Mouse (Mus musculus): ENCODE data around the gene Cxcl15. TPM values are rescaled to one million over a fixed set of nuclear protein-coding genes. Genes with fewer than 3 reads are reported as not detected.
"Not testable (repeated sequence)": the region's sequence is repeated elsewhere in the genome, so short reads cannot be mapped to it uniquely, and the experiment has no call there.

The Cxcl15 gene
- polyA plus RNA-seq, 1 experiment from 2014 or later: 11.4 TPM

DNA sequence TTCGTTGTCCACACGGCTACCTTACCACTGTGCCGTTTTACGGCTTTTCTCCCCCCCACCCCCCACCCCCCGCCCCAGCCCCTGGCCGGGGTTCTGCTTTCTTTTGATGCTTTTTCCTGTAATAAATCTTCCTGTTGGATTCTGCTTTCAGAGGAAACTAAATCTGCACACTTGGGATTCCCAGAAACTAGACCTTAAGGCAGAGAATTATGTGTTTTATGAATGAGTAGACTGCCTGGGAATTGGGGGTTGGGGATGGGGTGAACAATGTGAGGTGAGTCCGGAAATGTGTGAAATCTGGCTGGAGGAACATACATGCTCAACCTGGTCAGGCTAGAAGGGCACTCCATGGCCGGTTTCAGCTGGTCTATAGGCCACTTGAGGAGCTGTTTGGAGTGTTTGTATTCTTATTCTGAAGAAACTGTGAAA is 4.2 kb upstream of the Cxcl15 start:
- no peak overlapping the region for H3K4me2 ChIP-seq
- DNase-seq: peak; percentile 48

GRCm38 (mm10) chr5:90795392-90795791 is 1.1 kb downstream of the Cxcl15 start:
- H3K9ac ChIP-seq; H3K27me3 ChIP-seq (ENCODE audit: insufficient read depth, low read length); H3K36me3 ChIP-seq (ENCODE audit: insufficient read depth); H3K9me3 ChIP-seq (ENCODE audit: low read depth, low read length); DNase-seq; H3K4me3 ChIP-seq (ENCODE audit: low read depth, low read length); H3K27ac ChIP-seq (ENCODE audit: low read depth); H3K4me1 ChIP-seq (ENCODE audit: insufficient read depth); ATAC-seq (ENCODE audit: insufficient read depth): not testable (repeated sequence)
- H3K4me2 ChIP-seq: peak overlapping the region; percentile 20; the same call in 1 of the 2 replicates
- 84% methylated on average over 2 of the region's 2 CpGs for WGBS

More for the DNA sequence above, 4.2 kb upstream of the Cxcl15 start:
- Histone ChIP-seq H3K27ac (ENCODE audit: low read depth) (no peak overlapping the region), H3K27me3 (ENCODE audit: insufficient read depth, low read length) (no peaks in the 10 kb centered on the region), H3K9ac (no peak overlapping the region), H3K4me1 (ENCODE audit: insufficient read depth) (0 out of 2 replicates have a peak, but pooled peaks cover 5% of the 10 kb centered on the region), H3K9me3 (ENCODE audit: low read depth, low read length) (no peaks in the 10 kb centered on the region), H3K36me3 (ENCODE audit: insufficient read depth) (no peaks in the 10 kb centered on the region), H3K4me3 (ENCODE audit: low read depth, low read length) (no peak overlapping the region)
- ATAC-seq (ENCODE audit: insufficient read depth): no peak
- WGBS: 34% methylated on average over 8 of the region's 8 CpGs
- TF ChIP-seq CTCF (IDR thresholded peaks at IDR 0.05; ENCODE audit: low read depth): no peak

GRCm38 (mm10) chr5:90804574-90804973 is 10.2 kb downstream of the Cxcl15 start:
- DNase-seq (no peak), ATAC-seq (ENCODE audit: insufficient read depth) (no peak)
- no peak for TF ChIP-seq CTCF (IDR thresholded peaks at IDR 0.05; ENCODE audit: low read depth)
- Histone ChIP-seq H3K9ac (no peak overlapping the region), H3K4me1 (ENCODE audit: insufficient read depth) (no peaks in the 10 kb centered on the region), H3K4me3 (ENCODE audit: low read depth, low read length) (no peak overlapping the region), H3K27me3 (ENCODE audit: insufficient read depth, low read length) (no peaks in the 10 kb centered on the region), H3K4me2 (no peak overlapping the region), H3K36me3 (ENCODE audit: insufficient read depth) (no peaks in the 10 kb centered on the region), H3K27ac (ENCODE audit: low read depth) (no peak overlapping the region), H3K9me3 (ENCODE audit: low read depth, low read length) (no peaks in the 10 kb centered on the region)

GRCm38 (mm10) chr5:90806050-90806449 is 11.7 kb downstream of the Cxcl15 start:
- Histone ChIP-seq H3K4me2 (no peak overlapping the region), H3K9ac (no peak overlapping the region), H3K9me3 (ENCODE audit: low read depth, low read length) (no peaks in the 10 kb centered on the region), H3K36me3 (ENCODE audit: insufficient read depth) (no peaks in the 10 kb centered on the region), H3K27me3 (ENCODE audit: insufficient read depth, low read length) (no peaks in the 10 kb centered on the region), H3K27ac (ENCODE audit: low read depth) (no peak overlapping the region), H3K4me1 (ENCODE audit: insufficient read depth) (no peaks in the 10 kb centered on the region), H3K4me3 (ENCODE audit: low read depth, low read length) (no peak overlapping the region)
- no peak for TF ChIP-seq CTCF (IDR thresholded peaks at IDR 0.05; ENCODE audit: low read depth)
- ATAC-seq (ENCODE audit: insufficient read depth): no peak
- DNase-seq: no peak

DNA sequence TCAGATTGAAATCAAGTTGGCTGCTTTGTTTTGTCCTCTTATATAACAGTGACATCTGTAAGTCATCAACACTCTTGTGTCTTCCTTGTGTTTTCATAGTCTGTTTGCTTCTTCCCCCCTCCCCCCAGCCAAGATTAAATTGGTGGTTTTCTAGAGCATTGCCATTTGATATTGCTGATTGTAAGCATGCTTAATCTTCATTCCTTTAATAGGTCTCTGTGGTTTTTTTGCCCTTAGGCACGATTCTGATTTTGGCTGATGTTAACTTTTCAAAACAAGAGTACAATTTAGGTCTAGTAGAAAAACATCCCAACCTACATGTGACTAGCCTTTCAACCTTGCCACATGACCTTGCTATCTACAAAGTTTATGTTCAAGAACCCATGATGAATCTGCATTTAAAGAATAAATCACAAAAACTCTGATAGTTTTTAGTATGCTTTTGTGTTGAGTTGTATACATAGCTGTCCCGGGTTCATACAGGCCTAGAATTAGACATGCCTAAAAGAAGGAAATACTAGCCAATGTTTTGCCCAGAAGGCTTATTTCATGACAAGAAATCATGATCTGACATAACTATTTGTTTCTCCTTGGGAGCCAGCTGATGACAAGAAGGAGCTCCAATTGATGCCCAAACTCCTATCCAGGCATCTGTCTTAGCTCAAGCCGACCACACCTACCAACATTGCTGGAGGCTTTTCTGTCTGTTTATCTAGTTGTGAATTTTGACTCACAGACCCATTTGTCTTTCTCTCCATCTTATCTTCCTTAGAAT is 13.0 kb downstream of the Cxcl15 start:
- Histone ChIP-seq H3K4me1 (ENCODE audit: insufficient read depth) (no peaks in the 10 kb centered on the region), H3K9ac (no peak overlapping the region), H3K27me3 (ENCODE audit: insufficient read depth, low read length) (no peaks in the 10 kb centered on the region), H3K36me3 (ENCODE audit: insufficient read depth) (no peaks in the 10 kb centered on the region), H3K27ac (ENCODE audit: low read depth) (no peak overlapping the region), H3K9me3 (ENCODE audit: low read depth, low read length) (no peaks in the 10 kb centered on the region), H3K4me2 (no peak overlapping the region), H3K4me3 (ENCODE audit: low read depth, low read length) (no peak overlapping the region)
- ATAC-seq (ENCODE audit: insufficient read depth) (no peak), DNase-seq (no peak)
- no peak for TF ChIP-seq CTCF (IDR thresholded peaks at IDR 0.05; ENCODE audit: low read depth)
- 70% methylated on average over 3 of the region's 3 CpGs for WGBS

GRCm38 (mm10) chr5:90819756-90820155 is 25.4 kb downstream of the Cxcl15 start:
- H3K27ac ChIP-seq (ENCODE audit: low read depth): no peak overlapping the region
- H3K9me3 ChIP-seq (ENCODE audit: low read depth, low read length): no peaks in the 10 kb centered on the region
- H3K4me2 ChIP-seq: no peak overlapping the region
- DNase-seq (peak; percentile 65), ATAC-seq (ENCODE audit: insufficient read depth) (peak; percentile 75; the same call in 1 of the 2 replicates)
- H3K9ac ChIP-seq: no peak overlapping the region
- no peaks in the 10 kb centered on the region for H3K27me3 ChIP-seq (ENCODE audit: insufficient read depth, low read length)
- no peaks in the 10 kb centered on the region for H3K4me1 ChIP-seq (ENCODE audit: insufficient read depth)
- no peaks in the 10 kb centered on the region for H3K36me3 ChIP-seq (ENCODE audit: insufficient read depth)
- no peak overlapping the region for H3K4me3 ChIP-seq (ENCODE audit: low read depth, low read length)
- no peak for TF ChIP-seq CTCF (IDR thresholded peaks at IDR 0.05; ENCODE audit: low read depth)

DNA sequence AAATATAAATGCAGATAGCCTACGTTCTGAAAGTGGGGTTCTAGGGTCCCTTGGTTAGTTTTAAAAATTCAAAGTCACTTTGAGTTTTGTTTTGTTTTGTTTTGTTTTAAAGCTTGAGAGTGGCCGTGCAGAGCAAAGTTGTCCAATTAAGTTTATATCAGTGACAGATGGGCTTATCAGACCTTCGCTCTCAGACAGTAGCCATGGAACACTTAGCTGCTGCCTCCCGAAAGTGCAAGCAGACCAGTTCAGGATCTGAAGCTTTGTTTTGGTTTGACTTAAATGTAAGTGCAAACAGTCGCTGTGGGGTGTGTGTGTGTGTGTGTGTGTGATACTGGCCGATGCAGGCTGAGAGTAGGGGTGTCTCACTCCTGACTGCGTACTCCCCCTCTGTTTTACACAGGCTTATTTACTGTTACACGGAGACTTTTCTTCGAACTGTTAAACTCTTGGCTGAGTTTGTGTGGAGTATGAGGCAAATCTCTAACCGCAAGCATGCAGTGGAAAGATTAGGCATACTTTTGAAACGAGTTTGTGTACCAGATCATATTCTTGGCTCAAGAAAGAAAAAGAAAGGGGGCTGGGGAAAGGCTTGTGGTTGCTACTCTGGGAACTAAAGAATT is 37.9 kb downstream of the Cxcl15 start:
- H3K9ac ChIP-seq: no peak overlapping the region
- H3K27me3 ChIP-seq (ENCODE audit: insufficient read depth, low read length): no peaks in the 10 kb centered on the region
- no peak overlapping the region for H3K4me3 ChIP-seq (ENCODE audit: low read depth, low read length)
- no peak for DNase-seq
- H3K27ac ChIP-seq (ENCODE audit: low read depth): peak overlapping the region; percentile 79
- no peaks in the 10 kb centered on the region for H3K9me3 ChIP-seq (ENCODE audit: low read depth, low read length)
- no peaks in the 10 kb centered on the region for H3K36me3 ChIP-seq (ENCODE audit: insufficient read depth)
- 0 out of 2 replicates have a peak, but pooled peaks cover 3% of the 10 kb centered on the region for H3K4me1 ChIP-seq (ENCODE audit: insufficient read depth)
- 31% methylated on average over 11 of the region's 11 CpGs for WGBS
- ATAC-seq (ENCODE audit: insufficient read depth): peak; percentile 69
- peak overlapping the region; percentile 16; the same call in 1 of the 2 replicates for H3K4me2 ChIP-seq
- no peak for TF ChIP-seq CTCF (IDR thresholded peaks at IDR 0.05; ENCODE audit: low read depth)
